Mouse (Mus musculus) kidney, adult 2 months (tissue): ENCODE data around the gene Mrps35.

ENCODE experiments used
- CTCF ChIP-seq: fragments of 200-500 bp; conservative IDR thresholded peaks from 2 replicates; pipeline ENCODE4 v1.5.1; 2011; ENCODE audit warnings: low read depth, mild to moderate bottlenecking, control low read depth, low read length, moderate library complexity, mixed read lengths; ENCODE audit not compliant: insufficient read depth, insufficient read length
- POLR2A ChIP-seq: fragments of 200-500 bp; IDR thresholded peaks from one replicate; pipeline ENCODE4 v1.6.1; 2011; ENCODE audit warnings: low read depth, low read length, control low read depth

DNA sequence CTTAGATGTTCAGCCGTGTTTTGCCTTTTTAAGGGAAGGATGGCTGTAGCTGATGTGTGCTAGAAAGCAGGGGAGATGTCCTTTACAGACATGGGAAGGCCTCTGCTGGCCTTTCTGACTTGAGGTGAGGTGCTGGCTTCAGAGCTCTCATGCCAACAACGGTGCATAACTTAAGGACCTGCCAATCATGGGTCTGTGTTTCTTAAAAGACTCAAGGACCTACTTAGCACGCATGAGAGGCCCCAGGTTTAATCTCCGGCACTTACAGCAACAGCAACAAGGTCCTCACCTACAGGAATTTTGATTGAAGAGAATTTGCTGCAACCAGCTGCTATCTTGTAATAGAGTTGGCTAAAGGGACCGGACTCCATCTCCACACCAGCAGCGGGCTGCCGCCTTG lies 66.7 kb downstream of the Mrps35 start:
- TF ChIP-seq POLR2A (no peak), CTCF (no peak)
